Mouse (Mus musculus) T-helper 17 cell (primary cell): ENCODE results near the gene Agtpbp1.

Source experiments
- in situ Hi-C, 2 experiments: fragments of 300-600 bp; cut with MboI, MseI; formaldehyde crosslinking; loops; 1 replicate in 1 of 2; 2 replicates in 1 of 2; pipeline ENCODE4 v1.15.1; 2025; ENCODE audit warnings: high pct_unique_total_duplicates in 2 of 2

The Agtpbp1 gene

DNA sequence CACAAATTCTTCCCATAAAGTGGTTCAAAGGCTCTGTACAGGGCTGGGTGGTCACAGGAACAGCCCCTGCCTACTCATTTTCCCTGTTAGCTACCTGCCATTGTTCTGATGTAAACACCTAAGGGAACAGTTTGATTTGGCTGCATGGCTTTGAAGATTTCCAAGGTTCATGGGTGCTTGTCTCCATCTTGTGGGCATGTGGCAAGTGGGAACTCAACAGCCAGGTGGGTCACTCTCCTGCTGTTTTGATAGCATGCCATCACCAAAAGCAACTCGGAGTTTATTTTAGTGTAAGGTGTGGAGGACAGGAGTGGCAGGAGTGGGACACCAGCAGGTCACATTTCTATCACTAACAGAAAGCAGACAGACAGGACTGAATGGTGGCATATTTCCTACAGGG is 145.3 kb downstream of the Agtpbp1 start:
- in situ Hi-C loops: no loop called here

DNA sequence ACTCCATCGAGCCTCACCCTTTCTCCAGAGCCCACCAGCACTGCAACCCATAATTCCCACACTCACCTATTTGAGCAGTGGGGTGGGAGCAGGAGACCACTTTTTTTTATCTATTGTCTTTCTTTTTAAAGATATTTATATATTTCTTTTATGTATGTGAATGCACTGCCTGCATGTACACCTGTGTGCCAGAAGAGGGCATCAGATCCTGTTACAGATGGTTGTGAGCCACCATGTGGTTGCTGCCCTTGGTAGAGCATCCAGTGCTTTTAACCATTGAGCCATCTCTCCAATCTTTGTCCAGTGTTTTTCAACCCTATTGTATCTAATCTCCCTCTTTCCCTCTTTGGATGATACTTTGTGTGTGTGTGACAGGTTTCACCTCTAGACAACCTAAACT is 150.5 kb downstream of the Agtpbp1 start:
- in situ Hi-C loops: no loop called here

DNA sequence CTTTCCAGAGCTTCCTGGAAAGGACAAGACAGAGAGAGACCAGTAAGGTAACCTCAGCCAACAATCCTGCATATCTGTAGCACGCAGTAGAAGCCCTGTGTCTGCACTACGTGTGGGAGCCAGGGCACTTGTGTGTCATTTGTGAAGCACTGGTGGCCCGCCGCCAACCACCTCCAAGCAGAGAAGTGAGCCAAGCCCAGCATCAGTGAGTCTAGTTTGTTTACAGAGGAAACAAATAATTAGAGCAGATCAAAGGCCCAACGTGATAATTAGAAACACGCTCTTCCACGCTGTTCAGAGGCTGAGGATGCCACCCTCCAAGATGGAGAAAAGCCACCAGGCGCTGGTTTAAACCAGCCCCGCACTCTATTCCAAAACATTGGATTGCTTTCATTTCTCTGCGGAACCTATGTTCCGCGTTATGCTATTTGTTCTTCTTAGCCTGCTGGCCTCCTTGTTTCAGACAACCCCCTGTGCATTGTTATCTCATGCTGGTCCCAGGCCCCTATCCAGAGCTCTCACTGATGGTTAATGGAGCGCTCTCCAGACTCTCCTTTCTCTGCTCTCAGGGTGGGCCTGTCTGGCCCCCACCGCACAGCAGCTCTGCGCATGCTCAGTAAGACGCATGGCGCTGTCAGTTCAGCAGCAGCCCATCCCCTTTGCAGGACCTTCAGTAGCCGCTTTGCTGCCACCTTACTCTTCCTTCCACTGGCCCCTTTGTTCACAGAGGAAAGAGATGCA is 153.7 kb downstream of the Agtpbp1 start:
- in situ Hi-C loops: no loop called here

DNA sequence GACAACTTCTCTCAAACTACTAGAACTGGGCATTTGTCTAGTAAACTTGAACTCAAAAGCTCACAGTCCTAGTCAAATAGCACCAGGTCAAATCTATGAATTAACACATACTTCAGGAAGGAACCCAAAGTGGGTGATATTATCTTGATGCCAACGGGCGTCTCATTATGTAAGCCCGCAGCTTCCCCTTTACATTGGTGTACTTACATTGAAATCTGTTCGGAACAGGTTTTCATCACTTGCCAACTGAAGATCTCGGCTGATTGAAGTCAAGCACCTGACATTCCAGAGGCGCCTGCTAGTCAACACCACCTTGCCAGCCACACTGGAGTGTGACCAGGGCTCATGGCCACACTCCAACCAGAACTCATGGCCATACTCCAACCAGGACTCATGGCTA is 155.7 kb downstream of the Agtpbp1 start:
- in situ Hi-C loops: no loop called here

DNA sequence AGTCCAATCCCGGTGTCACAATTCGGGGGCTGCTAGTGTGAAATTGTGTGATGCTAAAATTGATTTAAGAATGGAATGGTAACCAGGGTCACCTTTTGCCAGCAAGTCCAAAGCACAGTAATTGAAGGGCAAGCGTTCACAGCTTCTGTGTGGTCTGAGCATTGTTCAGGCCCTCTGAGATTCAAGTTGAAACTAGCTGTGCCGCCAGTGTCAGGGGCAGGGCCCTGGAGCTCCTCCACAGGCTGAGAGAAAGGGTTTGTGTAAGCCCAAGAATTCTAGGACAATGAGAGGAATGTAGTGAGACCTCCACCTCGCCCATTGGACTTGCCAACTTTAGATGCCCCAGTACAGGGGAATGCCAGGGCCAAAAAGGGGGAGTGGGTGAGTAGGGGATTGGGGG is 161.2 kb downstream of the Agtpbp1 start:
- in situ Hi-C loops: no loop called here

DNA sequence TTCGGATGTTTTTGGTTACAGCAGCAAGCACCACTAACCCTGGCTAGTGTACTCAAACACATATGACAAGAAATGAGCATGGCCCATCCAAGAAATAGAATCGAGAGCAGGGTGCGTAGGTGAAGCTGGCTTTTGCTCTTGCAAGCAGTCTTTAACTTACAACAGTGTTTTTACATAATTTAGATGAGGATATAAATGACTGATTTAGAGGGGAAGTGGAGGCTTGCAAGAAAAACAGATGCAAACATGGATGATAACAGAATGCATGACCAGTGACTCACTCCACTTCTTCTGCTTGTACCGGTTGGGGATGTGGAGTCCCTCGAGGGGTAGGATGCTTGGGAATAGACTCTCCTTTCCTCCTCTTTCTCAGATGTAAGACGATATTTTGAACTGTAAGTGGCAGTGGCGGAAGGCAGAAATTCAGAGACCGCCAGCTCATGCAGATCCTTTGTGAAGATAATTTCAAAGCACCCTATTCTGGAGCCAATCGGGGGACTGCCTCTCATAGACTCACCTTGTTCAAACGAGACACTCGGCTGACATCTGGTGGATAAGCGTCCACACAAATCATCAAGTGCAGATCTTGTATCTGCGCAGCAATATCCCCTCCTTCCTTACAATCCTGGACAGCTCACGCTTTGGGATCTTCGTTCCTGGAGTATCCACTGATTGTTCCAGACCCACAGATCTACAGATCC is 168.3 kb downstream of the Agtpbp1 start:
- in situ Hi-C loops: no loop called here

DNA sequence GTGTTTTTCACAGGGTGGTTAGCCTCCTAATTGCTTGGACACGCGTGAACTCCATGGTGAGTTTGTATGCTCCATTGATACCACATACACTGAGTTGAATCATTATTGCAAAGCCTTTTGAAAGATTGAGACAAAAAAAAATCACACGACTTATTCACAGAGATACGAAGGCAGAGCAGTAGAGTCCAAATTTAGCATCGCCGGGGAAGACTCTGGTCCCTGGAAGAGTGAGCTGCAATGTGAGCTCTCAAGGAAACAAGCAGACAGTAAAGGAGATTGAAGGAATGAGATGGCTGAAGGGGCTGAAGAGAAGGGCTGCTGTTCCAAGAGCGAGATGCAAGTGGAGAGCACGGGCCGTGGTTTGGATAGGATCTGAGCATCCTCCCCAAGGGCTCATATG is 171.1 kb downstream of the Agtpbp1 start:
- in situ Hi-C loops: no loop called here

DNA sequence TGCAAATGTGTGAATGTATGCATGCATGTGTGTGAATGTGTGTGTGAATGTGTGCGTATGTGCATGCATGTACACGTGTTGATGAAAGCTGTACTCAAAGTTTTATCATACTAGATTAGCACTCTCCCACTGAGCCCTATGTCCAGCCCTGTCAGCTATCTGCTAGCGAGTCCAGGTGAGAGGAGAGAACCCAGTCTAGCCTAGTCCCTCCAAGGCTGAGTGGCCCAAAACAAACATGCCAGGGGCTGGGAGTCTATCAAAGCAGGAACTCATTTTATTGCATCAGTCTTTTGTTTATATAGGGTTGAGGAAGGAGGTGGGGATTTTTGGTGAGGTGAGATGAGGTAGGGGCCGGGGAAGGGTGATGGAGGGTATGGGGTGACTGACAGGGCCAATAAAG is 172.4 kb downstream of the Agtpbp1 start:
- in situ Hi-C loops: no loop called here

DNA sequence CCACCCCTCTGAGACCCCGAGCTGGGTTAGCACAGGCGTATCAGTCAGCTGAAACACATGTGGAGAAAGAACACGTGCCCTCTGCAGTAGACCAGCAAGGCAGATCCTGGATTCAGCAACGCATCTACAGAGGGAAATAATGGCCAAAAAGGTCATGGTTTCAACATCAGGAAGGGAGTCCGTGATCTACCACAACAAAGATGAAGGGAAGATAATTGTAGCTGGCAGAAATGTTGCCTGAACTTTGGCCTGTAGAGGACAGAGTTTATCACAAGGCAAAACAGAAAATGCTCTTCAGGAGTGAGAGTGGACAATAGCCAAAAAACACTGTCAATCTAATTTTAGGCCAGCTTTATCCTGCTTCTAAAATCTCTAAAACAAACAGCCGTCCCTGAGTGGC is 177.8 kb downstream of the Agtpbp1 start:
- in situ Hi-C loops: no loop called here

DNA sequence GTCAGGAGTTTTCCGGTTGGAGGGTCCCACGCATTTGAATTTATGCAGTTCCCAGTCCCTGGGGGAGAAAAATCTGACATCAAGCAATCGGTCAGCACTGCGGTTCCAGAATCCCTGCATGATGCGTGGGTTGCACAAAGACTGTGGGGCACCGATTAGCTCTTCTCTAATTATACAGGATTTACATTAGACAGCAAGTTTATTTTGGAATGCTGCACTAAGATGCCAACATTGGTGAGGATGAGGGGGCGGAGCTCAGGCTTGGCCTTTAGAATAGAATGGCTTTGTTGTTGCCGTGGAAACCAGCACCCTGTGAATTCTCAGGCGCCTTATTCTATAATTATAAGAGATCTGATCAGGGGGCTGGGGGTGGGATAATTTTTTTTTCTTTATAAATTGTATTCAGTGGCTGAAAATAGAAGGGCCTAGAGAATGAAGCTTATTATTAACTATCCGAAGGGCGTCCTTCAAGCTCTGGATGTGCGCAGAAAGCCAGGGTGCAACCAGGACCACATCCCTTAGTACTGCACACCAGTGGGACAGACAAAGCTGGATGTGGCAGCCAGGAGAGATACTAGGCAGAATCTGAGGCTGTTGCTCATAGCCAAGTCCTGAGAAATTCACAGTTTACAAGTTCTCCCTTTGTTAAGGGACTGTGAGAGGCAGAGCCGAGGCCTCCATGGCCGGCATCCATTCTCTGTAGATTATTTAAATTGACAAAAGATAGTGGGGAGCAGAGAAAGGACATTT is 182.8 kb downstream of the Agtpbp1 start:
- in situ Hi-C loops: no loop called here

DNA sequence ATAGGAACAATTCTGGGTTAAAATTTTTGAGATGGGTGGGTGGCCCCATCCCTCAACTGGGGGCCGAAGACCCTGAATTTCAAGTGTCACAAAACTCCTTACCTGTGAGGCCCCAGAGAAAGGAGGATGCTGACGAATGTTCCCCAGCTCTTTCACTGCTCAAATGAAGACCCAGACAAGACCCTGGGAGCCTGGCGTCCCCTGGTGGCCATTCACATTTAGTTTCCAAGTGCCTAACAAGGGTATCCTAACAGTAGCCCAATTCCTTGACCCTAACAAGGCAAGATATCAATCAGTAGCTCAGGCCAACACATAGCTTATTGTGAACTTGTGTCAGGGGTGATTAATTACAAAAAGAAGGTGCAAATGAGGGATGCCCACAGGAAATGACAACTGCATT is 187.5 kb downstream of the Agtpbp1 start:
- in situ Hi-C loops: no loop called here
